Mouse (Mus musculus) right cerebral cortex, adult 18-20 months (tissue): ENCODE data around the gene AU015836.
"Not testable (repeated sequence)": the region's sequence is repeated elsewhere in the genome, so short reads cannot be mapped to it uniquely, and the experiment has no call there.

ENCODE experiments used
- DNase-seq: peaks from one replicate; pipeline ENCODE4 v3.0.0; 2022; ENCODE audit warnings: mixed read lengths

The AU015836 gene

GRCm38 (mm10) chrX:93968444-93968843, at the start of gene AU015836:
AU015836 (plus strand) TSS chrX:93968659.
- no peak for DNase-seq

GRCm38 (mm10) chrX:93919017-93919416, 49.4 kb upstream of the AU015836 start:
- DNase-seq: no peak

GRCm38 (mm10) chrX:93928379-93928778, 40.1 kb upstream of the AU015836 start:
- DNase-seq: no peak

- DNase-seq: no peak
Measured at GRCm38 (mm10) chrX:93928794-93929193, 39.7 kb upstream of the AU015836 start.

GRCm38 (mm10) chrX:93931694-93932093, 36.8 kb upstream of the AU015836 start:
- no peak for DNase-seq

- no peak for DNase-seq
Measured at GRCm38 (mm10) chrX:93956727-93957126, 11.7 kb upstream of the AU015836 start.

GRCm38 (mm10) chrX:93958502-93958901, 10.0 kb upstream of the AU015836 start:
- DNase-seq: no peak

- DNase-seq: no peak
Measured at GRCm38 (mm10) chrX:93980341-93980740, 11.9 kb downstream of the AU015836 start.

- DNase-seq: no peak
Measured at GRCm38 (mm10) chrX:93982193-93982592, 13.7 kb downstream of the AU015836 start.

GRCm38 (mm10) chrX:93985096-93985495, 16.6 kb downstream of the AU015836 start:
- not testable (repeated sequence) for DNase-seq

- no peak for DNase-seq
Measured at GRCm38 (mm10) chrX:94006991-94007390, 38.5 kb downstream of the AU015836 start.

- DNase-seq: no peak
Measured at GRCm38 (mm10) chrX:94009442-94009841, 41.0 kb downstream of the AU015836 start.

GRCm38 (mm10) chrX:94011656-94012173, 43.3 kb downstream of the AU015836 start:
- no peak for DNase-seq

GRCm38 (mm10) chrX:94012479-94013167, 44.2 kb downstream of the AU015836 start:
- DNase-seq: peak; percentile 21

GRCm38 (mm10) chrX:94016891-94017290, 48.4 kb downstream of the AU015836 start:
- no peak for DNase-seq

GRCm38 (mm10) chrX:94022264-94022874, 53.9 kb downstream of the AU015836 start:
- no peak for DNase-seq
